Mouse (Mus musculus): Measurements from ENCODE around the gene Fbxl13. TPM values are rescaled to one million over a fixed set of nuclear protein-coding genes. Genes with fewer than 3 reads are reported as not detected.
A peak's percentile ranks its signal among the peaks of the same experiment; 100 is the strongest.
"Not testable (repeated sequence)": the region's sequence is repeated elsewhere in the genome, so short reads cannot be mapped to it uniquely, and the experiment has no call there.

Gene Fbxl13
- polyA plus RNA-seq, 1 experiment, result 0.42 TPM

- no peak for DNase-seq (ENCODE audit: low read depth)
- TF ChIP-seq POLR2A (IDR thresholded peaks at IDR 0.05; ENCODE audit: borderline replicate concordance, extremely low read depth, insufficient read depth, insufficient read length, poor library complexity, severe bottlenecking), result no peak
- no peak for TF ChIP-seq CTCF (IDR thresholded peaks at IDR 0.05; ENCODE audit: borderline replicate concordance, extremely low read depth, insufficient read depth, insufficient read length)
Measured at GRCm38 (mm10) chr5:21605936-21606335, 39.5 kb downstream of the Fbxl13 start.

GRCm38 (mm10) chr5:21599961-21600360 is 45.5 kb downstream of the Fbxl13 start:
- TF ChIP-seq POLR2A (IDR thresholded peaks at IDR 0.05; ENCODE audit: borderline replicate concordance, extremely low read depth, insufficient read depth, insufficient read length, poor library complexity, severe bottlenecking) (no peak), CTCF (IDR thresholded peaks at IDR 0.05; ENCODE audit: borderline replicate concordance, extremely low read depth, insufficient read depth, insufficient read length) (no peak)
- DNase-seq (ENCODE audit: low read depth), result no peak

GRCm38 (mm10) chr5:21599536-21599935 is 45.9 kb downstream of the Fbxl13 start:
- DNase-seq (ENCODE audit: low read depth), result not testable (repeated sequence)

- TF ChIP-seq POLR2A (IDR thresholded peaks at IDR 0.05; ENCODE audit: borderline replicate concordance, extremely low read depth, insufficient read depth, insufficient read length, poor library complexity, severe bottlenecking) (no peak), CTCF (IDR thresholded peaks at IDR 0.05; ENCODE audit: borderline replicate concordance, extremely low read depth, insufficient read depth, insufficient read length) (no peak)
Measured at GRCm38 (mm10) chr5:21593201-21593709, 52.2 kb downstream of the Fbxl13 start.

GRCm38 (mm10) chr5:21592106-21592505 is 53.3 kb downstream of the Fbxl13 start:
- no peak for DNase-seq (ENCODE audit: low read depth)
- TF ChIP-seq POLR2A (IDR thresholded peaks at IDR 0.05; ENCODE audit: borderline replicate concordance, extremely low read depth, insufficient read depth, insufficient read length, poor library complexity, severe bottlenecking) (no peak), CTCF (IDR thresholded peaks at IDR 0.05; ENCODE audit: borderline replicate concordance, extremely low read depth, insufficient read depth, insufficient read length) (no peak)

More at GRCm38 (mm10) chr5:21593201-21593709, 52.2 kb downstream of the Fbxl13 start:
- DNase-seq (ENCODE audit: low read depth), result no peak

GRCm38 (mm10) chr5:21588220-21588619 is 57.2 kb downstream of the Fbxl13 start:
- no peak for DNase-seq (ENCODE audit: low read depth)
- TF ChIP-seq CTCF (IDR thresholded peaks at IDR 0.05; ENCODE audit: borderline replicate concordance, extremely low read depth, insufficient read depth, insufficient read length) (no peak), POLR2A (IDR thresholded peaks at IDR 0.05; ENCODE audit: borderline replicate concordance, extremely low read depth, insufficient read depth, insufficient read length, poor library complexity, severe bottlenecking) (no peak)

- TF ChIP-seq POLR2A (IDR thresholded peaks at IDR 0.05; ENCODE audit: borderline replicate concordance, extremely low read depth, insufficient read depth, insufficient read length, poor library complexity, severe bottlenecking), result no peak
- TF ChIP-seq CTCF (IDR thresholded peaks at IDR 0.05; ENCODE audit: borderline replicate concordance, extremely low read depth, insufficient read depth, insufficient read length), result no peak
- DNase-seq (ENCODE audit: low read depth), result no peak
Measured at GRCm38 (mm10) chr5:21587683-21588082, 57.8 kb downstream of the Fbxl13 start.

- DNase-seq (ENCODE audit: low read depth), result peak; percentile 53
Measured at GRCm38 (mm10) chr5:21586763-21587162, 58.7 kb downstream of the Fbxl13 start.

GRCm38 (mm10) chr5:21578136-21578535 is 67.3 kb downstream of the Fbxl13 start:
- TF ChIP-seq CTCF (IDR thresholded peaks at IDR 0.05; ENCODE audit: borderline replicate concordance, extremely low read depth, insufficient read depth, insufficient read length) (no peak), POLR2A (IDR thresholded peaks at IDR 0.05; ENCODE audit: borderline replicate concordance, extremely low read depth, insufficient read depth, insufficient read length, poor library complexity, severe bottlenecking) (no peak)
- no peak for DNase-seq (ENCODE audit: low read depth)

More at GRCm38 (mm10) chr5:21586763-21587162, 58.7 kb downstream of the Fbxl13 start:
- TF ChIP-seq POLR2A (IDR thresholded peaks at IDR 0.05; ENCODE audit: borderline replicate concordance, extremely low read depth, insufficient read depth, insufficient read length, poor library complexity, severe bottlenecking), result no peak
- TF ChIP-seq CTCF (IDR thresholded peaks at IDR 0.05; ENCODE audit: borderline replicate concordance, extremely low read depth, insufficient read depth, insufficient read length), result peak; percentile 63

- no peak for DNase-seq (ENCODE audit: low read depth)
- no peak for TF ChIP-seq POLR2A (IDR thresholded peaks at IDR 0.05; ENCODE audit: borderline replicate concordance, extremely low read depth, insufficient read depth, insufficient read length, poor library complexity, severe bottlenecking)
- TF ChIP-seq CTCF (IDR thresholded peaks at IDR 0.05; ENCODE audit: borderline replicate concordance, extremely low read depth, insufficient read depth, insufficient read length), result no peak
Measured at GRCm38 (mm10) chr5:21575210-21575550, 70.3 kb downstream of the Fbxl13 start.

GRCm38 (mm10) chr5:21574386-21575209 is 70.8 kb downstream of the Fbxl13 start:
- DNase-seq (ENCODE audit: low read depth), result peak; percentile 17
- TF ChIP-seq CTCF (IDR thresholded peaks at IDR 0.05; ENCODE audit: borderline replicate concordance, extremely low read depth, insufficient read depth, insufficient read length) (no peak), POLR2A (IDR thresholded peaks at IDR 0.05; ENCODE audit: borderline replicate concordance, extremely low read depth, insufficient read depth, insufficient read length, poor library complexity, severe bottlenecking) (no peak)

Data from brain, embryonic 14.5 days (tissue).